Mouse (Mus musculus): ENCODE data around the gene Farp1. TPM values are rescaled to one million over a fixed set of nuclear protein-coding genes. Genes with fewer than 3 reads are reported as not detected.
A peak's percentile ranks its signal among the peaks of the same experiment; 100 is the strongest.

Farp1 gene
- polyA plus RNA-seq, 1 experiment from 2014 or later: 29.1 TPM

- H3K27ac ChIP-seq: no peak overlapping the region
- H3K4me2 ChIP-seq: no peak overlapping the region
- no peak overlapping the region for H3K9ac ChIP-seq
- no peak overlapping the region for H3K4me3 ChIP-seq
- H3K27me3 ChIP-seq: no peaks in the 10 kb centered on the region
- H3K4me1 ChIP-seq: peaks cover 7% of the 10 kb centered on the region
- ATAC-seq (ENCODE audit: insufficient number of reproducible peaks, low FRiP score, low TSS enrichment, low read depth): no peak
- 72% methylated on average over 3 of the region's 3 CpGs for WGBS
- no peaks in the 10 kb centered on the region for H3K9me3 ChIP-seq
- peaks cover 39% of the 10 kb centered on the region for H3K36me3 ChIP-seq
These were observed 48.4 kb downstream of the Farp1 start for GRCm38 (mm10) chr14:121083352-121083751.

GRCm38 (mm10) chr14:121092517-121092916 lies 57.5 kb downstream of the Farp1 start:
- no peak overlapping the region for H3K4me2 ChIP-seq
- peaks cover 25% of the 10 kb centered on the region for H3K4me1 ChIP-seq
- no peaks in the 10 kb centered on the region for H3K27me3 ChIP-seq
- peaks cover 21% of the 10 kb centered on the region for H3K36me3 ChIP-seq
- no peak overlapping the region for H3K9ac ChIP-seq
- 0 out of 2 replicates have a peak, but pooled peaks cover 4% of the 10 kb centered on the region for H3K9me3 ChIP-seq
- 57% methylated on average over 9 of the region's 9 CpGs for WGBS
- H3K4me3 ChIP-seq: no peak overlapping the region
- H3K27ac ChIP-seq: no peak overlapping the region
- ATAC-seq (ENCODE audit: insufficient number of reproducible peaks, low FRiP score, low TSS enrichment, low read depth): no peak; the same call in 1 of the 2 replicates

GRCm38 (mm10) chr14:121093860-121094259 lies 58.9 kb downstream of the Farp1 start:
- H3K9ac ChIP-seq: no peak overlapping the region
- WGBS: 86% methylated on average over 6 of the region's 6 CpGs
- ATAC-seq (ENCODE audit: insufficient number of reproducible peaks, low FRiP score, low TSS enrichment, low read depth): no peak
- 0 out of 2 replicates have a peak, but pooled peaks cover 2% of the 10 kb centered on the region for H3K9me3 ChIP-seq
- H3K27me3 ChIP-seq: no peaks in the 10 kb centered on the region
- H3K4me1 ChIP-seq: peaks cover 36% of the 10 kb centered on the region
- H3K4me2 ChIP-seq: no peak overlapping the region
- no peak overlapping the region for H3K27ac ChIP-seq
- H3K36me3 ChIP-seq: peaks cover 16% of the 10 kb centered on the region
- no peak overlapping the region for H3K4me3 ChIP-seq

- peaks cover 47% of the 10 kb centered on the region for H3K4me1 ChIP-seq
- H3K9ac ChIP-seq: no peak overlapping the region
- no peak overlapping the region for H3K4me2 ChIP-seq
- 39% methylated on average over 12 of the region's 12 CpGs for WGBS
- H3K9me3 ChIP-seq: no peaks in the 10 kb centered on the region
- H3K4me3 ChIP-seq: no peak overlapping the region
- 0 out of 2 replicates have a peak overlapping the region, but pooled peaks have one; percentile 17 for H3K27ac ChIP-seq
- ATAC-seq (ENCODE audit: insufficient number of reproducible peaks, low FRiP score, low TSS enrichment, low read depth): no peak
- H3K27me3 ChIP-seq: no peaks in the 10 kb centered on the region
- H3K36me3 ChIP-seq: peaks cover 6% of the 10 kb centered on the region; the same call in 1 of the 2 replicates
These were observed 62.8 kb downstream of the Farp1 start for GRCm38 (mm10) chr14:121097640-121098435.

- H3K9me3 ChIP-seq: no peaks in the 10 kb centered on the region
- no peak overlapping the region for H3K27ac ChIP-seq
- no peak overlapping the region for H3K9ac ChIP-seq
- WGBS: 73% methylated on average over 8 of the region's 8 CpGs
- H3K4me2 ChIP-seq: no peak overlapping the region
- no peak for ATAC-seq (ENCODE audit: insufficient number of reproducible peaks, low FRiP score, low TSS enrichment, low read depth)
- peaks cover 7% of the 10 kb centered on the region; the same call in 1 of the 2 replicates for H3K36me3 ChIP-seq
- peaks cover 56% of the 10 kb centered on the region for H3K4me1 ChIP-seq
- no peak overlapping the region for H3K4me3 ChIP-seq
- H3K27me3 ChIP-seq: no peaks in the 10 kb centered on the region
These were observed 64.1 kb downstream of the Farp1 start for GRCm38 (mm10) chr14:121099120-121099519.

- Histone ChIP-seq H3K4me3 (no peak overlapping the region), H3K9me3 (no peaks in the 10 kb centered on the region), H3K4me2 (no peak overlapping the region), H3K36me3 (peaks cover 7% of the 10 kb centered on the region; the same call in 1 of the 2 replicates), H3K9ac (no peak overlapping the region), H3K4me1 (peaks cover 63% of the 10 kb centered on the region), H3K27me3 (no peaks in the 10 kb centered on the region), H3K27ac (no peak overlapping the region)
- 59% methylated on average over 2 of the region's 2 CpGs for WGBS
- ATAC-seq (ENCODE audit: insufficient number of reproducible peaks, low FRiP score, low TSS enrichment, low read depth): no peak
These were observed 64.9 kb downstream of the Farp1 start for GRCm38 (mm10) chr14:121099876-121100275.

- H3K27me3 ChIP-seq: no peaks in the 10 kb centered on the region
- H3K36me3 ChIP-seq: peaks cover 7% of the 10 kb centered on the region; the same call in 1 of the 2 replicates
- 15% methylated on average over 2 of the region's 2 CpGs for WGBS
- H3K27ac ChIP-seq: no peak overlapping the region
- ATAC-seq (ENCODE audit: insufficient number of reproducible peaks, low FRiP score, low TSS enrichment, low read depth): no peak
- peaks cover 69% of the 10 kb centered on the region for H3K4me1 ChIP-seq
- no peak overlapping the region for H3K4me3 ChIP-seq
- no peaks in the 10 kb centered on the region for H3K9me3 ChIP-seq
- H3K9ac ChIP-seq: no peak overlapping the region
- H3K4me2 ChIP-seq: no peak overlapping the region
These were observed 65.8 kb downstream of the Farp1 start for GRCm38 (mm10) chr14:121100829-121101228.

- no peak overlapping the region for H3K9ac ChIP-seq
- H3K36me3 ChIP-seq: peaks cover 7% of the 10 kb centered on the region; the same call in 1 of the 2 replicates
- H3K4me2 ChIP-seq: no peak overlapping the region
- WGBS: 71% methylated on average over 5 of the region's 5 CpGs
- no peak for ATAC-seq (ENCODE audit: insufficient number of reproducible peaks, low FRiP score, low TSS enrichment, low read depth)
- H3K4me3 ChIP-seq: no peak overlapping the region
- H3K9me3 ChIP-seq: no peaks in the 10 kb centered on the region
- H3K27me3 ChIP-seq: no peaks in the 10 kb centered on the region
- no peak overlapping the region for H3K27ac ChIP-seq
- peaks cover 76% of the 10 kb centered on the region for H3K4me1 ChIP-seq
These were observed 66.5 kb downstream of the Farp1 start for GRCm38 (mm10) chr14:121101531-121101930.

GRCm38 (mm10) chr14:121102599-121102998 lies 67.6 kb downstream of the Farp1 start:
- Histone ChIP-seq H3K27me3 (no peaks in the 10 kb centered on the region), H3K4me2 (no peak overlapping the region), H3K27ac (peak overlapping the region; percentile 72), H3K4me1 (peaks cover 80% of the 10 kb centered on the region), H3K9ac (no peak overlapping the region), H3K9me3 (no peaks in the 10 kb centered on the region), H3K36me3 (peaks cover 7% of the 10 kb centered on the region; the same call in 1 of the 2 replicates), H3K4me3 (no peak overlapping the region)
- WGBS: 79% methylated on average over 5 of the region's 5 CpGs
- no peak for ATAC-seq (ENCODE audit: insufficient number of reproducible peaks, low FRiP score, low TSS enrichment, low read depth)

- Histone ChIP-seq H3K4me2 (no peak overlapping the region), H3K4me3 (no peak overlapping the region), H3K36me3 (peaks cover 7% of the 10 kb centered on the region; the same call in 1 of the 2 replicates), H3K9me3 (no peaks in the 10 kb centered on the region), H3K9ac (no peak overlapping the region), H3K4me1 (peaks cover 80% of the 10 kb centered on the region), H3K27me3 (no peaks in the 10 kb centered on the region), H3K27ac (peak overlapping the region; percentile 72)
- ATAC-seq (ENCODE audit: insufficient number of reproducible peaks, low FRiP score, low TSS enrichment, low read depth): no peak
- WGBS: 28% methylated on average over 9 of the region's 9 CpGs
These were observed 68.5 kb downstream of the Farp1 start for GRCm38 (mm10) chr14:121103459-121103858.

GRCm38 (mm10) chr14:121104760-121105329 lies 69.8 kb downstream of the Farp1 start:
- Histone ChIP-seq H3K36me3 (peaks cover 7% of the 10 kb centered on the region; the same call in 1 of the 2 replicates), H3K9ac (no peak overlapping the region), H3K27ac (peak overlapping the region; percentile 50), H3K9me3 (no peaks in the 10 kb centered on the region), H3K4me1 (peaks cover 86% of the 10 kb centered on the region), H3K4me2 (no peak overlapping the region), H3K27me3 (no peaks in the 10 kb centered on the region), H3K4me3 (no peak overlapping the region)
- 19% methylated on average over 7 of the region's 7 CpGs for WGBS
- no peak for ATAC-seq (ENCODE audit: insufficient number of reproducible peaks, low FRiP score, low TSS enrichment, low read depth)

- 46% methylated on average over 4 of the region's 4 CpGs for WGBS
- H3K9ac ChIP-seq: no peak overlapping the region
These were observed 71.9 kb downstream of the Farp1 start for GRCm38 (mm10) chr14:121106906-121107305.

More at GRCm38 (mm10) chr14:121106906-121107305, 71.9 kb downstream of the Farp1 start:
- Histone ChIP-seq H3K36me3 (peaks cover 5% of the 10 kb centered on the region; the same call in 1 of the 2 replicates), H3K4me3 (no peak overlapping the region), H3K27me3 (no peaks in the 10 kb centered on the region), H3K27ac (peak overlapping the region; percentile 50; the same call in 1 of the 2 replicates), H3K4me1 (peaks cover 84% of the 10 kb centered on the region), H3K9me3 (no peaks in the 10 kb centered on the region), H3K4me2 (no peak overlapping the region)
- ATAC-seq (ENCODE audit: insufficient number of reproducible peaks, low FRiP score, low TSS enrichment, low read depth): no peak
